Mouse (Mus musculus): Measurements from ENCODE around the gene Ralgps2.

DNA sequence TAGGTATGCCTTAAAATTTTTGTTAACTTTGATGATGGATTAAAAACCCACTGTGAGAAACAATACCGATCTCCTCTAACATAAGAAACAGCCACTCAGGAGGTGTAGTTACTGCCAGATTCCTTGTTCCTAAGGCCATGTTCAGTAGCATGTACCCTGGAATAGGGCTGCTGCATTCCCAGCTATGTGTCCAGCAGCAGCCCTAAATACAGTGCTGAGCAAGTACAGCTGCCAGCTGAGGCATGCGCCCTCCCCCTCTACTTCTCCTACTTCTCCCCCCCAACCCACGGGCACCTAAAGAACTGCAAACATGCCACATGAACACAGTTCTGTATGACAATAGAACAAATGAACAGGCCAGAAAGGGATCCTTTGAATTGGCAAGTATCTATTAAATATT is 75.7 kb downstream of the Ralgps2 start:
- no peak for TF ChIP-seq CTCF (IDR thresholded peaks at IDR 0.05; ENCODE audit: low read depth, low read length)
- TF ChIP-seq GATA1 (IDR thresholded peaks at IDR 0.05; ENCODE audit: borderline replicate concordance, low read length): no peak
- TF ChIP-seq TAL1 (conservative IDR thresholded peaks at IDR 0.05; ENCODE audit: low read depth, low read length): no peak
- TF ChIP-seq POLR2AphosphoS5 (IDR thresholded peaks at IDR 0.05; ENCODE audit: insufficient replicate concordance, low read depth, low read length): no peak
- no peak for TF ChIP-seq GATA2 (IDR thresholded peaks at IDR 0.05; ENCODE audit: borderline replicate concordance, low read depth, low read length)
